Mouse (Mus musculus) spleen, adult 12 weeks (tissue): ENCODE measurements around the gene Arhgap9.
"Not testable (repeated sequence)": the region's sequence is repeated elsewhere in the genome, so short reads cannot be mapped to it uniquely, and the experiment has no call there.

Experiments
- DNase-seq: peaks from one replicate; pipeline ENCODE4 v3.0.0; 2022; ENCODE audit warnings: low spot score

Gene Arhgap9

DNA sequence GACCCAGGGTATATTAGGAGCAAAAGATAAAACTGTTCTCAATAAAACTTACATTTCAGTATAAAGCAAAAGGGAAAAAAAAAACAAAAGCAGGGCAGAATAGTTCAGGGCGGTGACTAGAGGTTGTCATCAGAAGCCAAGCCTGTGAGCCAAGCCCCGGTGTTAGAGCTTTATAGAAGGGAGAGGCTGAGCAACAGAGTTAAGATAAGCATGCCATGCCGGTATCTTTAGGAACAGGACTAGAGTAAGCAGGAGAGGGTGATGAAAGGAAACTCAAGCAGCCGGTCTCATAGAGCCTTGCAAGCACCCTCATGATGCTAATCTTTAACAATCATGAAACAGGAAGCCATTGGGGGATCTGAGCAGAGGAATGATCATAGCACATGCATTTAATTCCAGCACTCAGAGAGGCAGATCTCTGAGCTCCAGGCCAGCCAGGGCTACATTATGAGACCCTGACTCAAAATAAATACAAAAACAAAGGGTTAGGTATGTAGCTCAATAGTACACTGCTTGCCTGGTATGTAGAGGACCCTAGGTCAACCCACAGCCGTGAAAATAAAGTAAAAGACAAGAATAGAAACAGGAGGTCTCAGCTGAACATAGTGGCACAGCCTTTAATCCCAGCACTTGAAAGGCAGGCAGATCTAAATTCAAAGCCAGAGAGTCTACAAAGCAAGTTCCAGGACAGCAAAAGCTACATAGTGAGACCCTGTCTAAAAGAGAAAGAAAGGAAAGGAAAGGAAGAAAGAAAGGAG lies 29.7 kb upstream of the Arhgap9 start:
- no peak for DNase-seq

GRCm38 (mm10) chr10:127292987-127293538 lies 28.7 kb upstream of the Arhgap9 start:
- no peak for DNase-seq

GRCm38 (mm10) chr10:127293590-127294113 lies 28.1 kb upstream of the Arhgap9 start:
- no peak for DNase-seq

DNA sequence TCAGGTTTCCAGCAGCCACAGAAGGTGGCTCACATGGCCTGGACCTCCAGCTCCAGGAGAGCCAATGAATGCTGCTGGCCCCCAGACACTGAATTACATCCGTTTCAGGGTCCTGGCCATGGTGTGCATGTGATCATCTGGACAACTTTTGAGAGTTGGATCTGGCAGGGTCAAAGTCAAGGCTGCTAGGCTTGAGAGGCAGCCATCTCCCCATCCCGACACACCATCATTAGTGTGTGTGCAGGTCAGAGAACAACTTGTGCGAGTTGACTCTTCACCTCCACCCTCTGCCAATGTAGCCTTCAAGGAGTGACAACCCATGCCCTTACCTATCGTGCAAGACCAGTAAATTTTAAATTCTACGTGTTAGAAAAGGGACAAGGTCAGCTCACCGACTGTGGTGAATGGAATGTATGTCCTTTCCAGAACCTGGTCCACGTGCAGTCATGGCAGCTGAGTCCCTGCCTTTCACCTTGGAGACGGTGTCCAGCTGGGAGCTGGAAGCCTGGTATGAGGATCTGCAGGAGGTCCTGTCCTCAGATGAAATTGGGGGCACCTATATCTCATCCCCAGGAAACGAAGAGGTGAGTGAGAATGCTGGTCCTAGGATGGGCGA lies 26.8 kb upstream of the Arhgap9 start:
- DNase-seq = no peak

GRCm38 (mm10) chr10:127295986-127296794 lies 25.6 kb upstream of the Arhgap9 start:
- no peak for DNase-seq

DNA sequence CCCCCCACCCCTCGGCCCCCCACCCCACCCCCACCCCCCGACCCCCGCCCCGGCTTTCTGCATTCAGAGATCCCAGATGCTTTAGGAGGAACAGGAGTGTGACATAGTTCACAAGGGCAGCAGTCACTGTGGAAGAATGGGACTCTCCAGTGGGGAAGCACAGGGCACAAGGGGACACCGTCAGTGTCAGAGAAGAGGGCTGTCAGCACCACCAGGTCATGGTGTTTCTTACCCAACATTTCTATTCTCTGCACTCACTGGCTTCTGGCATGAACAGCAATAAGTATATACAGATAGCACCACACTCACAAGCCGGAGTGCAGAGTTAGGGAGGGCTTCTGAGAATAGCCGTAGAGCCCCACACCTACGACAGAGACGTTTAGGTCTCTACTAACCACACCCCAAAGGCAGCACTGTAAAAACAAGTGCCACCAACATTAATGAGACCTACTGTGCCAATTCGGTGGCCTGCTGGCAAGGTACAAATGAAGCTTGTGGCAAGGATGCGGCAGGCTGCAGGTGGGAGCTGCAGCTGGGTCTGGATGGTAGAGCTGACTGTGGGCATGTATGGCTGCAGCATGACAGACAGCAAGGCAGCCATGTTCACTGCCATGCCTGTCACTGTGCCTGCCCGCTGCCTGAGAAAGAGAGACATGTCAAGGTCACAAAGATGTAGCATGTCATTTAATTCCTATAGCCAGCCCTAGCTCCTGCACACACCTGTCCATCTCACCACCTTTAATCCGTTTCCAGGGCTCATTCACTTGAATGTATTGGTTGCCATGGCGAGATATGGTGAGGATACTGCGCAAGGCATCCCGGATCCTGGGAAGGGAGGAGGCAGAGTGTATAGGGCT lies 24.5 kb upstream of the Arhgap9 start:
- no peak for DNase-seq

DNA sequence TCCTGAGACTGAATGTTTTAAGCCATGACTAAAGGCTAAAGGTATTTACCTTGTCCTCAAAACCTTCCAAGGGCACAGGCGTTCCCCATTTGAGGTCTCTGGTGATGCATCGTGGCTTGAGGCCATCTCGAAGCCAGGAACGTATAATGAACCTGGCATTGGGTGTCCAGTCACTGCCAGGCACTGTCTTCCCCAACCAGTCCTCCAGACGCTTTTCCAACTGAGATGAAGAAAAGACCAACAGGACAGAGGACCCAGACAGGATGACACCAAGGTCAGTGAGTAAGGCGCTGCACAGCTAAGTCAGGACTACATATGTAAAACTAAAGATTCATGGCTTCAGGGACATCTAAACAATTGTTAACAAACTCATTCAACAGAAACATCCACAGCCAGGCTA lies 21.4 kb upstream of the Arhgap9 start:
- DNase-seq = no peak

DNA sequence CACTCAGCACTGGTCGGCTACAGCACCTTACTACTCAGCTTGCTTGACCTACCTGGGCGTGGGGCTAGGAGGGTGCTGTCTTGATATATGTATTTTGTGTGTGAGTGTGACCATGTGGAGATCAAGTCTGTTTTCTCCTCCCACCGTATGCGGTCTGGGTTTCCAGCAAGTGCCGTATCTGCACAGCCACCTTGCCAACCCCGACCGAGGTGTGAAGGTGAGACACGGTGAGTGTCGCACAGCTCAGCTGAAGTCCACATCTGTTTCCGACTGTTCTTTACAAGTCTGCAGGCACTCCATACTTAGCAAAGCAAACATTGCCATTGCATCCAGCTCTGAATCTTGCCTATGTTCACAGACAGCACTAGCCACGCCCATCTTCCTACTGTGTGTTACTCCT lies 18.6 kb upstream of the Arhgap9 start:
- DNase-seq = no peak

DNA sequence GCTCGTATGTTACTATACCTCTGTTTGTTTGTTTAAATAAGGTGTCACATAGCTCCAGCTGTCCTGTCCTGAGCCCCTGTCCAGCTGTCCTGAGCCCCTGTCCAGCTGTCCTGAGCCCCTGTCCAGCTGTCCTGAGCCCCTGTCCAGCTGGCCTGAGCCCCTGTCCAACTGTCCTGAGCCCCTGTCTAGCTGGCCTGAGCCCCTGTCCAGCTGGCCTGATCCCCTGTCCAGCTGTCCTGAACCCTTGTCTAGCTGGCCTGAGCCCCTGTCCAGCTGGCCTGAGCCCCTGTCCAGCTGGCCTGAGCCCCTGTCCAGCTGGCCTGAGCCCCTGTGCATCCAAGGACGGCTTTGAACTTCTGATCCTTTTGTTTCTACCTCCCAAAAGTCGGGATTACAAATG lies 12.6 kb upstream of the Arhgap9 start:
- not testable (repeated sequence) for DNase-seq

GRCm38 (mm10) chr10:127310523-127311475 lies 11.0 kb upstream of the Arhgap9 start:
- DNase-seq = no peak

- peak; percentile 87 for DNase-seq
Observed at GRCm38 (mm10) chr10:127311476-127312355, 10.0 kb upstream of the Arhgap9 start, which contains the start of gene Mars. TSS of gene Mars (minus strand) at chr10:127311786.

DNA sequence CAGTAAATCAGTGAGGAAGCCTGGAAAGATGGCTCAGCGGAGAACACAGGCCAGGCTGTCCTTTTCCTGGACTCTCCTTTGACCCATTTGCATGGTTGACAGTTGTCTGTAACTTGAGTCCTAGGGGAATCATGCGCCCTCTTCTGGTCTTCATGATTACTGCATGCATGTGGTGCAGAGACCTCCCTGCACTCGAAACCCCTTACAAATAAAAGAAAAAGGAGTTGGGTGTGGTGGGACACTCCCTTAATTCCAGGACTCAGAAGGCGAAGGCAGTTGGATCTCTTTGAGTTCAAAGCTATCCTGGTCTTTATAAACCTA lies 9.4 kb upstream of the Arhgap9 start:
- DNase-seq = peak; percentile 78

DNA sequence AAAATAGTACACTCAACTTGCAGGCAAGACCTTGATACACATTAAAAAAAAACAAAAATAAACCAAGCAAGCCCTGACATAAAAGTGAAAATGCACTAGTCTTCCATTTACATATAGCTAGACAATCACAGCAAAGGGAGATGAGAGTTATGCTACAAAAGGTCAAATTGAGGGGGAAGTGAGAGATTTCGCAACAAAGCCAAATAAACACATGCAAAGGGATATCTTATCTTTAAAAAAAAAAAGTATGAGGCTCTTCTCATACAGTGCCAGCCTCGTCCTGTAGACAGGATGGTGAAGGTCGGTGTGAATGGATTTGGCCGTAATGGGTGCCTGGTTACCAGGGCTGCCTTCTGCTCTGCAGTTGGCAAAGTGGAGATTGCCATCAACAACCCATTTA lies 8.9 kb upstream of the Arhgap9 start:
- no peak for DNase-seq

DNA sequence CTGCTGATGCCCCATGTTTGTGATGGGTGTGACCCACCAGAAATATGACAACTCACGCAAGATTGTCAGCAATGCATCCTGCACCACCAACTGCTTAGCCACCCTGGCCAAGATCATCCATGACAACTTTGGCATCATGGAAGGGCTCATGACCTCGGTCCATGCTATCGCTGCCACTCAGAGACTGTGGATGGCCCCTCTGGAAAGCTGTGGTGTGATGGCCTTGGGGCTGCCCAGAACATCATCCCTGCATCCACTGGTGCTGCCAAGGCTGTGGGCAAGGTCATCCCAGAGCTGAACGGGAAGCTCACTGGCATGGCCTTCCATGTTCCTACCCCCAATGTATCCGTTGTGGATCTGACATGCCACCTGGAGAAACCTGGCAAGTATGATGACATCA lies 8.2 kb upstream of the Arhgap9 start:
- DNase-seq = not testable (repeated sequence)

- not testable (repeated sequence) for DNase-seq
Observed at GRCm38 (mm10) chr10:127314950-127315349, 6.8 kb upstream of the Arhgap9 start.

GRCm38 (mm10) chr10:127317277-127317676 lies 4.5 kb upstream of the Arhgap9 start:
- DNase-seq = no peak

DNA sequence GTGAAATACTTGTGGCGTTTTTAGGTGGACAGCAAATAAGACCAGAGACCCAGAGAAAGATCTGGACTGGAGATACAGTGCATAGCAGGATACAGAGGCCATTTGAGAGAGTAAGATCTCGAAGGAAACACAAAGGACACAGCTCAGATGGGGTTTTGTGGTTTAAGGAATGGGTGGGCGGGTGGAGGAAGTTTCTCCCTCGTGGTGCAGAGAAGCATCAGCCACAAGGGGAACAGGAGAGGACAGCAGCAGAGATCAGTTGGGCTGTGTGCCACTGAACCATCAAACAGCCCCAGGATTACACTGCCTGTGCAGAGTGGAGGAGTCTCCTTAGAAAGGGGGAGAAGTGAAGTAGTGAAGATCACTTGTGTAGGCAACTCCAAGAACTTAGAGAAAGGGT lies 3.8 kb upstream of the Arhgap9 start:
- no peak for DNase-seq

DNA sequence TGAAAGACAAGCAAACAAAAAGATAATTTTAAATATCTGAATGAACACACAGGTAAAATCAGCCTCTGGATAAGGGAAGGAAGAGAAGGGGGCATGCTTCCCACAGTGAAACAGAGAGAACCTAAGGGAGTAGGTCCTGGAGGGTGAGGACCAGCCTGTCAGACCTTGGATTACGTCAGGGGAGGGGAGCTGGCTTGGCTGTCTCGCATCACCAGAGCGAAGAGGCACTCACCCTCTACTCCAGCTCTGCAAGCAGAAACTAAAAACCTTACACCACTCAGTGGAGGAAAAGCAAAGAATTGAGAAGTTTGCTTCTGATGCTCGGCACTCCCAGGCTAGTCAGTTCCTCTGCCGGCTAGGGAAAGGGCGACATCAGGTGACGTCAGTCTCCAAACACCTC lies 1.8 kb upstream of the Arhgap9 start:
- no peak for DNase-seq

GRCm38 (mm10) chr10:127322178-127322577 lies 414 bp downstream of the Arhgap9 start:
- DNase-seq = no peak
